Mouse (Mus musculus) bone marrow, adult 2 months (tissue): ENCODE data around the gene Samd10.

Source experiments
- CTCF ChIP-seq: fragments of 200-500 bp; IDR thresholded peaks from 2 replicates; pipeline ENCODE4 v1.5.1; 2011; ENCODE audit warnings: low read length, control low read depth; ENCODE audit not compliant: control insufficient read depth, insufficient read depth
- POLR2A ChIP-seq: fragments of 200-500 bp; IDR thresholded peaks from 2 replicates; pipeline ENCODE4 v1.6.1; 2011; ENCODE audit warnings: low read depth, mild to moderate bottlenecking, control low read depth, low read length, borderline replicate concordance; ENCODE audit not compliant: control insufficient read depth

- no peak for TF ChIP-seq POLR2A
- no peak for TF ChIP-seq CTCF
Measured at GRCm38 (mm10) chr2:181646626-181647472, 47.8 kb upstream of the Samd10 start.
